Mouse (Mus musculus) ES-E14 (cell line): ENCODE measurements around the gene Xrcc2.

ENCODE experiments used
- ZC3H11A ChIP-seq: IDR thresholded peaks from 2 replicates; pipeline ENCODE4 v1.6.1; 2012; ENCODE audit warnings: low read depth, mild to moderate bottlenecking, inconsistent platforms, low read length, borderline replicate concordance
- ZNF384 ChIP-seq: IDR thresholded peaks from 2 replicates; pipeline ENCODE4 v1.6.1; 2012; ENCODE audit warnings: low read depth, low read length, inconsistent platforms

DNA sequence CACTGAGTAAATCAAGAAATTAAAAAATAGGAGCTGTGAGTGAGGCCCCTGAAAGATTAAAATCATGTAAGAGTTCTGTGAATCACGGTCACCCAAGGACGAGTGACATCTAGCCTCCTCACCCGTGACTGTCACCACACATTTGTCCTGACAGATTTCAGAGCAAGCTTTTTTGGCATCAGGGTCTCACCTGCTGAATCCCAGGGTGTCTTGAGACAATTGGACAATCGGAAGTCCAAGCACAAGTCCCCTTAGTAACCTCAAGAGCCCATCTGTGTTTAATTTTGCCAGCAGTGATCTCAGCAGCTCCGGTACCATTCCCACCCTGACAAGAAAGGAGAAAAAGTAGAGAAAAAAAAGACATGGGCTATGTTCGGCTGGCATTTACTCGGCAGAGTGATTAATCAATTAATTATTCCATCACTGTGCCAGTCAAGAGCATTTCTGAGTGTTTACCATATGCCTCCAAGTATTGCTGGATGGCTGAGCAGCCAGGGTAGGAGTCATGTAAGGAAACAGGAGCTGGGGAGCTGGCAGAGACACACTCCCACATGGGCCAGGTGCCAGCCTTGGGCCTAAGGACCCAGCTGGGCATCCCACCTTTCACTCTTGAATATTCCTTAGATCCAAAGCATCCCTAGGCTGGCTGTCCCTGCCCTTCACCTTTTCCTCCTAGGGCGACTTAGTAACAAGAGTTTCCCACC, 59.8 kb downstream of the Xrcc2 start:
- no peak for TF ChIP-seq ZC3H11A
- no peak for TF ChIP-seq ZNF384
